Mouse (Mus musculus) ES-E14 (cell line): ENCODE data around the gene Zbtb7a. TPM values are rescaled to one million over a fixed set of nuclear protein-coding genes. Genes with fewer than 3 reads are reported as not detected.

Experiments used
- DNase-seq: peaks from one replicate; pipeline ENCODE4 v3.0.0-alpha.2; 2013; ENCODE audit warnings: low read depth, low spot score
- H3K27ac ChIP-seq: 2 replicates; pipeline ENCODE4 v1.5.1; 2012; ENCODE audit warnings: low read depth, mild to moderate bottlenecking, low read length, moderate library complexity, mixed read lengths; ENCODE audit not compliant: poor library complexity, insufficient read depth, severe bottlenecking
- H3K36me3 ChIP-seq: 2 replicates; pipeline ENCODE4 v1.6.1; 2012; ENCODE audit warnings: mild to moderate bottlenecking, low read length, moderate library complexity, mixed read lengths; ENCODE audit not compliant: control insufficient read depth, poor library complexity, insufficient read depth, severe bottlenecking
- H3K4me1 ChIP-seq, 2 experiments: fragments of 150-350 bp in 1 of 2; sonication (generic) in 1 of 2; 2 replicates each; pipeline ENCODE4 v1.6.1; 2012; ENCODE audit warnings: low read length in 2 of 2, mild to moderate bottlenecking in 1 of 2, mixed read lengths in 1 of 2; ENCODE audit not compliant: control insufficient read depth in 2 of 2, insufficient read depth in 2 of 2, poor library complexity in 1 of 2
- H3K4me3 ChIP-seq, 2 experiments: fragments of 150-350 bp in 1 of 2; sonication (generic) in 1 of 2; 2 replicates each; pipeline ENCODE4 v1.5.1; 2012; ENCODE audit warnings: low read length in 2 of 2, low read depth in 1 of 2, mild to moderate bottlenecking in 1 of 2, mixed read lengths in 1 of 2; ENCODE audit not compliant: insufficient read depth in 1 of 2, poor library complexity in 1 of 2, severe bottlenecking in 1 of 2
- H3K9ac ChIP-seq: 2 replicates; pipeline ENCODE4 v1.6.1; 2012; ENCODE audit warnings: low read depth, mild to moderate bottlenecking, low read length, mixed read lengths; ENCODE audit not compliant: poor library complexity, insufficient read depth, severe bottlenecking
- H3K9me3 ChIP-seq: fragments of 150-350 bp; sonication (generic); 2 replicates; pipeline ENCODE4 v1.6.1; 2012; ENCODE audit warnings: low read depth, mild to moderate bottlenecking, low read length; ENCODE audit not compliant: control insufficient read depth, insufficient read depth
- CHD2 ChIP-seq: IDR thresholded peaks from 2 replicates; pipeline ENCODE4 v1.6.1; 2014; ENCODE audit warnings: mild to moderate bottlenecking, low read depth, low read length, inconsistent platforms
- HCFC1 ChIP-seq: IDR thresholded peaks from 2 replicates; pipeline ENCODE4 v1.6.1; 2012; ENCODE audit warnings: low read length, inconsistent platforms, borderline replicate concordance; ENCODE audit not compliant: insufficient read depth
- MAFK ChIP-seq: IDR thresholded peaks from 2 replicates; pipeline ENCODE4 v1.6.1; 2014; ENCODE audit warnings: mild to moderate bottlenecking, low read depth, low read length, inconsistent platforms; ENCODE audit not compliant: insufficient read depth
- ZC3H11A ChIP-seq: IDR thresholded peaks from 2 replicates; pipeline ENCODE4 v1.6.1; 2012; ENCODE audit warnings: low read depth, mild to moderate bottlenecking, inconsistent platforms, low read length, borderline replicate concordance
- ZNF384 ChIP-seq: IDR thresholded peaks from 2 replicates; pipeline ENCODE4 v1.6.1; 2012; ENCODE audit warnings: low read depth, low read length, inconsistent platforms
- in situ Hi-C, 2 experiments: fragments of 600-800 bp; cut with MboI; formaldehyde crosslinking; loops; one replicate each; pipeline ENCODE4 v1.15.1; 2025; ENCODE audit warnings: low sequenced_read_pairs in 2 of 2, inconsistent platforms in 1 of 2; ENCODE audit not compliant: unreplicated experiment in 2 of 2
- total RNA-seq: library from RNA; depleted of rRNA; stranded (reverse); fragments of 300-350 nt; gene quantifications from 2 replicates; pipeline ENCODE4 v1.2.3, GENCODE M21; 2012

Zbtb7a gene
- total RNA-seq, 1 experiment = 15.7 TPM

GRCm38 (mm10) chr10:81138131-81138782, 3.2 kb downstream of the Zbtb7a start:
- Histone ChIP-seq H3K9me3 (no peaks in the 10 kb centered on the region), H3K36me3 (no peaks in the 10 kb centered on the region), H3K27ac (peak overlapping the region; percentile 82), H3K4me1 (peaks cover 3 to 31% of the 10 kb centered on the region in 2 experiments; a peak in 3 of 4 replicates), H3K9ac (peak overlapping the region; percentile 90), H3K4me3 (peak overlapping the region; percentile 90 to 91)
- DNase-seq = no peak
- in situ Hi-C loops = no loop called here
- TF ChIP-seq MAFK = no peak
- no peak for TF ChIP-seq ZNF384
- TF ChIP-seq ZC3H11A = no peak
- TF ChIP-seq CHD2 = no peak
- no peak for TF ChIP-seq HCFC1

GRCm38 (mm10) chr10:81138821-81139528, 4.0 kb downstream of the Zbtb7a start:
- TF ChIP-seq ZC3H11A = no peak
- TF ChIP-seq ZNF384 = no peak
- TF ChIP-seq MAFK = no peak
- no peak for TF ChIP-seq HCFC1
- no peak for TF ChIP-seq CHD2
- in situ Hi-C loops = no loop called here
- Histone ChIP-seq H3K9me3 (no peaks in the 10 kb centered on the region), H3K9ac (peak overlapping the region; percentile 90), H3K4me1 (peaks cover 3 to 37% of the 10 kb centered on the region in 2 experiments; a peak in 3 of 4 replicates), H3K27ac (peak overlapping the region; percentile 82; the same call in 1 of the 2 replicates), H3K36me3 (peaks cover 5% of the 10 kb centered on the region; the same call in 1 of the 2 replicates), H3K4me3 (peak overlapping the region; percentile 90 to 91)
- DNase-seq = no peak

- DNase-seq = no peak
- no peaks in the 10 kb centered on the region for H3K9me3 ChIP-seq
- H3K36me3 ChIP-seq = peaks cover 10% of the 10 kb centered on the region
- H3K4me1 ChIP-seq = peaks cover 3 to 40% of the 10 kb centered on the region in 2 experiments; a peak in 3 of 4 replicates
- H3K27ac ChIP-seq = peak overlapping the region; percentile 67
- H3K4me3 ChIP-seq = peak overlapping the region; percentile 90 to 91
- H3K9ac ChIP-seq = peak overlapping the region; percentile 90; the same call in 1 of the 2 replicates
- in situ Hi-C loops = no loop called here
- TF ChIP-seq ZNF384 (no peak), CHD2 (no peak), ZC3H11A (no peak), HCFC1 (no peak), MAFK (no peak)
These were observed 4.5 kb downstream of the Zbtb7a start for GRCm38 (mm10) chr10:81139529-81139846.

- no peak for DNase-seq
- peaks cover 3 to 40% of the 10 kb centered on the region in 2 experiments; a peak in 3 of 4 replicates for H3K4me1 ChIP-seq
- peaks cover 15% of the 10 kb centered on the region for H3K36me3 ChIP-seq
- in situ Hi-C loops = no loop called here
- peak overlapping the region; percentile 67 for H3K27ac ChIP-seq
- peak overlapping the region; percentile 90; the same call in 1 of the 2 replicates for H3K9ac ChIP-seq
- no peaks in the 10 kb centered on the region for H3K9me3 ChIP-seq
- TF ChIP-seq CHD2 (no peak), ZNF384 (no peak), MAFK (no peak), ZC3H11A (no peak), HCFC1 (no peak)
- H3K4me3 ChIP-seq = peak overlapping the region; percentile 90 to 91
These were observed 5.0 kb downstream of the Zbtb7a start for GRCm38 (mm10) chr10:81140005-81140404.
